9 mouse cellular contexts compared by ENCODE assay signal in genomic region chrY:90741006-90741405, GRCm38 (mm10). TPM values are rescaled to one million over a fixed set of nuclear protein-coding genes. Genes with fewer than 3 reads are reported as not detected.
DNase-seq lines count a peak whose midpoint lies in the region; ATAC-seq and TF ChIP-seq lines count a peak whose summit lies in the region.
"Not testable (repeated sequence)": the region's sequence is repeated elsewhere in the genome, so short reads cannot be mapped to it uniquely, and the experiment has no call there.
"Had no signal": no experiment of that assay in that cellular context is flagged by ENCODE, and none has a peak within 500 bp of the region (broad histone marks: within the 10 kb centered on the region; RNA-seq: fewer than 3 reads in every experiment).

No protein-coding gene starts in this region.

- H3K4me3 ChIP-seq in forebrain, embryonic 15.5 days; hindbrain, embryonic 10.5 days; lung, embryonic 14.5 days (ENCODE audit: low read depth, low read length); neural tube, embryonic 14.5 days (ENCODE audit: low read depth, low read length): not testable (repeated sequence)

- DNase-seq in ES-CJ7 (ENCODE audit: low read depth, low spot score) = peak; percentile 92
- peak; percentile 46 to 52 for DNase-seq in cerebellum, adult 18-20 months
- peak; percentile 66 for DNase-seq in hindbrain, embryonic 10.5 days (ENCODE audit: low spot score)
- DNase-seq in layer of hippocampus, adult 11-12 months (ENCODE audit: low spot score) = peak; percentile 49
- DNase-seq in lung, embryonic 14.5 days = peak; percentile 48
- peak; percentile 68 for DNase-seq in testis, postnatal 14 days (ENCODE audit: low spot score)

- not testable (repeated sequence) for H3K9ac ChIP-seq in forebrain, embryonic 15.5 days (replicated peaks); lung, embryonic 14.5 days; neural tube, embryonic 14.5 days (replicated peaks; ENCODE audit: low read depth, low read length)

- ATAC-seq in forebrain, embryonic 15.5 days (replicated peaks) = peak; percentile 55
- peak; percentile 33 for ATAC-seq in lung, embryonic 14.5 days (ENCODE audit: insufficient read depth)
- 0 out of 2 replicates have a peak, but pooled peaks have one; percentile 21 for ATAC-seq in neural tube, embryonic 14.5 days (ENCODE audit: low read depth)

- 75% methylated on average over 38 of the region's 38 CpGs for WGBS in forebrain, embryonic 15.5 days
- WGBS in hindbrain, embryonic 10.5 days = 78% methylated on average over 38 of the region's 38 CpGs
- 84% methylated on average over 38 of the region's 38 CpGs for WGBS in lung, embryonic 14.5 days
- 79% methylated on average over 38 of the region's 38 CpGs for WGBS in neural tube, embryonic 14.5 days

- TF ChIP-seq CTCF in lung, embryonic 14.5 days (IDR thresholded peaks at IDR 0.05; ENCODE audit: low read depth) = not testable (repeated sequence)

- H3K36me3 ChIP-seq in forebrain, embryonic 15.5 days = peaks cover 41% of the 10 kb centered on the region
- H3K36me3 ChIP-seq in hindbrain, embryonic 10.5 days = peaks cover 61% of the 10 kb centered on the region
- H3K36me3 ChIP-seq in lung, embryonic 14.5 days (ENCODE audit: insufficient read depth) = peaks cover 53% of the 10 kb centered on the region
- peaks cover 32% of the 10 kb centered on the region for H3K36me3 ChIP-seq in neural tube, embryonic 14.5 days (ENCODE audit: control insufficient read depth, insufficient read depth, low read length)

- H3K27ac ChIP-seq in forebrain, embryonic 15.5 days (replicated peaks); hindbrain, embryonic 10.5 days; lung, embryonic 14.5 days (ENCODE audit: low read depth); neural tube, embryonic 14.5 days (ENCODE audit: low read depth, low read length): not testable (repeated sequence)

- H3K4me2 ChIP-seq in forebrain, embryonic 15.5 days (replicated peaks); lung, embryonic 14.5 days; neural tube, embryonic 14.5 days (ENCODE audit: low read depth, low read length): not testable (repeated sequence)

- not testable (repeated sequence) for H3K4me1 ChIP-seq in forebrain, embryonic 15.5 days; hindbrain, embryonic 10.5 days (replicated peaks); lung, embryonic 14.5 days (ENCODE audit: insufficient read depth); neural tube, embryonic 14.5 days (ENCODE audit: control insufficient read depth, insufficient read depth, low read length)

- H3K9me3 ChIP-seq in forebrain, embryonic 15.5 days = peaks cover 33% of the 10 kb centered on the region
- peaks cover 67% of the 10 kb centered on the region for H3K9me3 ChIP-seq in hindbrain, embryonic 10.5 days
- H3K9me3 ChIP-seq in lung, embryonic 14.5 days (ENCODE audit: low read depth, low read length) = peaks cover 56% of the 10 kb centered on the region
- peaks cover 34% of the 10 kb centered on the region for H3K9me3 ChIP-seq in neural tube, embryonic 14.5 days (ENCODE audit: control insufficient read depth, low read length)

- not testable (repeated sequence) for H3K27me3 ChIP-seq in forebrain, embryonic 15.5 days; hindbrain, embryonic 10.5 days (ENCODE audit: insufficient read depth, poor library complexity, severe bottlenecking); lung, embryonic 14.5 days (ENCODE audit: insufficient read depth, low read length); neural tube, embryonic 14.5 days (ENCODE audit: control insufficient read depth, insufficient read depth, low read length)

RNA-seq across cellular contexts. Expression of gene Gm21860, which starts 13.6 kb away (rescaled TPM):
- not detected in 2 replicates for polyA plus RNA-seq in forebrain, embryonic 15.5 days (2015; fragmentation: Nextera tagmentation; extraction: Ambion mirVana)
- polyA plus RNA-seq in hindbrain, embryonic 10.5 days (2016; fragmentation: Nextera tagmentation; extraction: Ambion mirVana) = not detected in 2 replicates
- polyA plus RNA-seq in lung, embryonic 14.5 days (2014; fragmentation: Nextera tagmentation; extraction: Ambion mirVana) = not detected in 2 replicates
- not detected in 2 replicates for polyA plus RNA-seq in neural tube, embryonic 14.5 days (2014; fragmentation: Nextera tagmentation; extraction: Ambion mirVana)
- polyA plus RNA-seq: myocyte had no signal

RNA-seq across cellular contexts. Expression of gene Gm47283, which starts 43.5 kb away (rescaled TPM):
- polyA plus RNA-seq in forebrain, embryonic 15.5 days (2015; fragmentation: Nextera tagmentation; extraction: Ambion mirVana) = not detected in 2 replicates
- not detected in 2 replicates for polyA plus RNA-seq in hindbrain, embryonic 10.5 days (2016; fragmentation: Nextera tagmentation; extraction: Ambion mirVana)
- not detected in 2 replicates for polyA plus RNA-seq in lung, embryonic 14.5 days (2014; fragmentation: Nextera tagmentation; extraction: Ambion mirVana)
- not detected in 2 replicates for polyA plus RNA-seq in neural tube, embryonic 14.5 days (2014; fragmentation: Nextera tagmentation; extraction: Ambion mirVana)
- polyA plus RNA-seq: myocyte had no signal
